Mouse (Mus musculus) liver, adult 2 months (tissue): ENCODE measurements at regions not wholly inside any gene's neighbourhood (a gene's known extent, or its start where the extent isn't known, plus 50 kb on each side); places are given as distances from the start of the nearest gene placed in this dataset.

Source experiments
- CTCF ChIP-seq: fragments of 200-500 bp; IDR thresholded peaks from 2 replicates; pipeline ENCODE4 v1.5.1; 2011; ENCODE audit warnings: low read depth, low read length, control low read depth
- POLR2A ChIP-seq: fragments of 200-500 bp; IDR thresholded peaks from 2 replicates; pipeline ENCODE4 v1.6.1; 2011; ENCODE audit warnings: low read length, control low read depth; ENCODE audit not compliant: insufficient read depth; ENCODE audit errors: extremely low read depth

- TF ChIP-seq CTCF (no peak), POLR2A (no peak)
Measured at GRCm38 (mm10) chr8:126852184-126852583, 93.5 kb downstream of the Tomm20 start.
